Mouse (Mus musculus): ENCODE data around the gene Rabep2. TPM values are rescaled to one million over a fixed set of nuclear protein-coding genes. Genes with fewer than 3 reads are reported as not detected.
"Not testable (repeated sequence)": the region's sequence is repeated elsewhere in the genome, so short reads cannot be mapped to it uniquely, and the experiment has no call there.

The Rabep2 gene
- polyA plus RNA-seq, 1 experiment from 2014 or later = 6.3 TPM

DNA sequence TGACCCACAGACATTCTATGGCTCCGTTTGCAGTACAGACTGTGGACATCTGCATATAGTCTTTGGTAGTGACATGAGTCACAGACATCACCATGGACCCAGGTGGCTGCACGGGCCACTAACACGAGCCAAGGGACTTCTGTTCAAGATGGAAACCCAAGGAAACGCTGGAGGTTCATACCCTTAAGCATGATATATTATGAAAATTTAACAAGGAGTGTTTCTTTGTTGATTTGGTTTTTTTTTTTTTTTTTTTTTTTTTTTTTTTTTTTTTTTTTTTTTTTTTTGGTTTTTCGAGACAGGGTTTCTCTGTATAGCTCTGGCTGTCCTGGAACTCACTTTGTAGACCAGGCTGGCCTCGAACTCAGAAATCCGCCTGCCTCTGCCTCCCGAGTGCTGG lies 26.0 kb upstream of the Rabep2 start:
- H3K4me3 ChIP-seq (ENCODE audit: low read depth, low read length); H3K9ac ChIP-seq (ENCODE audit: low read depth, low read length); ATAC-seq (ENCODE audit: low read depth); H3K4me2 ChIP-seq (ENCODE audit: low read depth, low read length); H3K4me1 ChIP-seq (ENCODE audit: control insufficient read depth, low read depth, low read length); H3K36me3 ChIP-seq (ENCODE audit: control insufficient read depth, insufficient read depth); H3K9me3 ChIP-seq (replicated peaks; ENCODE audit: control insufficient read depth, low read length); H3K27ac ChIP-seq (ENCODE audit: low read length); H3K27me3 ChIP-seq (ENCODE audit: control insufficient read depth, insufficient read depth, low read depth, low read length): not testable (repeated sequence)
- 62% methylated on average over 7 of the region's 8 CpGs for WGBS (ENCODE audit: insufficient replicate concordance)

DNA sequence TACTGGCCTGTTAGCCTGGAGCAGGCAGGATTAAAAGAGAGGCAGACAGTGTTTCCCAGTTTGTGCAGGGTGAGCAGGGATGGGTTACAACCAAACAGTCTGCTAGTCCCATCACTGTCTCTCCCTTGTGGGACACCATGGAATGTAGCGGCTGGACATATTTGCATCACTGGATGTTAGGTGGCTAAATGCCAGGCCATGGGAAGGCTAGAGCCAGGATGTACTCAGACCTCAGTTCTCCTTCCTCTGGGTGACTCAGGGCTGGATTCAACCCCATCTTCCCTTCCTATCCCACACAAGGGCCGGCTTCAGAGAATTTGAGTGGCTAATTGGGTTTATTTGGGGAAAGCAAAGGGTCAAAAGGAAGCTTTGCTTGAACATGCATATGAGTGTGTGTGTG lies 19.9 kb upstream of the Rabep2 start:
- no peaks in the 10 kb centered on the region for H3K36me3 ChIP-seq (ENCODE audit: control insufficient read depth, insufficient read depth)
- no peak overlapping the region for H3K4me2 ChIP-seq (ENCODE audit: low read depth, low read length)
- 63% methylated on average over 2 of the region's 2 CpGs for WGBS (ENCODE audit: insufficient replicate concordance)
- H3K9ac ChIP-seq (ENCODE audit: low read depth, low read length) = no peak overlapping the region
- H3K27ac ChIP-seq (ENCODE audit: low read length) = no peak overlapping the region
- no peaks in the 10 kb centered on the region for H3K9me3 ChIP-seq (replicated peaks; ENCODE audit: control insufficient read depth, low read length)
- ATAC-seq (ENCODE audit: low read depth) = no peak
- no peak overlapping the region for H3K4me3 ChIP-seq (ENCODE audit: low read depth, low read length)
- H3K4me1 ChIP-seq (ENCODE audit: control insufficient read depth, low read depth, low read length) = no peaks in the 10 kb centered on the region
- no peaks in the 10 kb centered on the region; the same call in 1 of the 2 replicates for H3K27me3 ChIP-seq (ENCODE audit: control insufficient read depth, insufficient read depth, low read depth, low read length)

DNA sequence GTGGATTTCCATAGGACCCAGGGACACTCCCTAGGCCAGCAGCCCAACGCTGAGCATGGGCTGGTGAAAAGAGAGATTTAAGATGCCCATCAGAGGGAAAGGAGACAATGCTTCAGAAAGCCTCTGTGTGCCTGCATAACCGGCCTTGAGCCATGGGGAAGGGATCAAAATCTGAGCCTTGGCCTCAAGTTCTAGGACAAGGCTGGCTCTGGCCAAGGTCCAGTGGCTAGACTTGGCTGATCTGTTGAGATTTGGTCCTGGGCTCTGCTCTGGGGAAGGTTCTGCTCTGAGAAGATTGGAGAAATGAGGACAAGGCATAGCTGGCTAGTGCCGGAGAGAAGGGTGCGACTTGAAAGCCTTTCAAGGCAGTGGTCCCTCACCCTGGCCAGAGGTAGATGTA lies 17.5 kb upstream of the Rabep2 start:
- no peaks in the 10 kb centered on the region; the same call in 1 of the 2 replicates for H3K27me3 ChIP-seq (ENCODE audit: control insufficient read depth, insufficient read depth, low read depth, low read length)
- H3K9me3 ChIP-seq (replicated peaks; ENCODE audit: control insufficient read depth, low read length) = no peaks in the 10 kb centered on the region
- no peak overlapping the region for H3K9ac ChIP-seq (ENCODE audit: low read depth, low read length)
- H3K4me1 ChIP-seq (ENCODE audit: control insufficient read depth, low read depth, low read length) = no peaks in the 10 kb centered on the region
- no peaks in the 10 kb centered on the region for H3K36me3 ChIP-seq (ENCODE audit: control insufficient read depth, insufficient read depth)
- no peak overlapping the region for H3K4me3 ChIP-seq (ENCODE audit: low read depth, low read length)
- H3K4me2 ChIP-seq (ENCODE audit: low read depth, low read length) = no peak overlapping the region
- no peak for ATAC-seq (ENCODE audit: low read depth)
- H3K27ac ChIP-seq (ENCODE audit: low read length) = no peak overlapping the region
- WGBS (ENCODE audit: insufficient replicate concordance) = 75% methylated on average over 4 of the region's 4 CpGs

DNA sequence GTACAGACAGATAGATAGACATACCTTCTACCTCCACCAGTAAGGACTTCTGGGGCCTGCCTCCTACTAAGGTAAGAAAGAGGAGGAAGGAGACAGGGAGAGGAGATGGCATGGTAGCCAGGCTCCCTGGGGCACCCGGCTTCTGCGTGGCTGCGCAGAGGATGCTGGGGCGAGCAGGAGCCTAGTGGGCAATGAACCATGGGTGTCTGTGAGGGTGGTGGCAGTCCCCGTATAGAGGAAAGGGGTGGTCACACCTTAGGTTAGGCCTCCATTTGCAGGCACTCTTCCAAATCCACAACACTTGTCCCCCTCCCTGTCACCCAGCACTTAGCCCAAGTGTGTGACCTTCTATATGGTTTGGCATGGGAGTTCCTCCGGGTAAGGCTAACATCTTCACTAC lies 13.8 kb upstream of the Rabep2 start, which contains the start of gene Cd19:
TSS of gene Cd19 (minus strand) at position 165 of the 400 bp plus-strand sequence.
- WGBS (ENCODE audit: insufficient replicate concordance) = 77% methylated on average over 6 of the region's 6 CpGs
- H3K27me3 ChIP-seq (ENCODE audit: control insufficient read depth, insufficient read depth, low read depth, low read length) = no peaks in the 10 kb centered on the region; the same call in 1 of the 2 replicates
- H3K4me1 ChIP-seq (ENCODE audit: control insufficient read depth, low read depth, low read length) = no peaks in the 10 kb centered on the region
- no peak within 1 kb of the TSS for H3K4me3 ChIP-seq (ENCODE audit: low read depth, low read length)
- H3K9me3 ChIP-seq (replicated peaks; ENCODE audit: control insufficient read depth, low read length) = no peaks in the 10 kb centered on the region
- no peak within 1 kb of the TSS for H3K27ac ChIP-seq (ENCODE audit: low read length)
- no peak for ATAC-seq (ENCODE audit: low read depth)
- H3K9ac ChIP-seq (ENCODE audit: low read depth, low read length) = no peak within 1 kb of the TSS
- no peak within 1 kb of the TSS for H3K4me2 ChIP-seq (ENCODE audit: low read depth, low read length)
- H3K36me3 ChIP-seq (ENCODE audit: control insufficient read depth, insufficient read depth) = no peaks in the 10 kb centered on the region

DNA sequence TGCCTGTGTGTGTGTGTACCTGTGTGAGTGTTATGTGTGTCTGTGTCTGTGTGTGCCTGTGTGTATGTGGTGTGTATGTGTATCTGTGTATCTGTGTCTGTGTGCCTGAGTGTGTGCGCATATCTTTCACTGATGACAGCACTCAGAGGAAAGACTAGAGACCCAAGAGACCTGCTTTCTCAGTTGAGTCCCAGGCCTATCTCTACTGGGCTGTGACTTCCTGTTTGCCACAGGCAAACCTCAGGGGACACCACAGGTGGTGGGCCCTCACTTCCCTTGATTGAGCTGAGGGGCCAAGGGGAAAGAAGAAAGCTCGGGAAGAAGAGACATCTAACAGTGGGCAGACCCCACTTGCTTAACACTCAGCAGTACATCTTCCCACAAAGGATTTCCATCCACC lies 11.9 kb upstream of the Rabep2 start:
- WGBS (ENCODE audit: insufficient replicate concordance) = 21% methylated on average over 2 of the region's 2 CpGs

DNA sequence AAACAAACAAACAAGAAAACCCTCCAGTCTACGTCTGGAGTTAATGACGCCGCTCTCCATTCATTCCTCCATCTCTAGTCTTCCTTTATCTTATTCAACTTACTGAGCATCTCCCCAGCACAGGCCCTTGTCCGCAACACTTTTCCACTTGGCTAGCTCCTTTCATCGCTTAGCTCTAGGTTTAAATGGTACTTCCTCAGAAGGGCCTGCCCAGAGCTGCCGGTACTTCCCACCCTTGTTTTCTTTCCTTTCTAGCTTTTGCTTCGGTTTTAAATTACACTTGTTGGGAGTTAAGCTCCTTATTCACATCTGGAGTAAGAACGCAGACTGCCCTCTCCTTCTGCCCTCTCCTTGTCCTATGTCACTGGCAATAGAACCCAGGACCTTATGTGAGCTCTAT lies 11.5 kb upstream of the Rabep2 start:
- no peak for ATAC-seq (ENCODE audit: low read depth)

More for the DNA sequence above, 11.9 kb upstream of the Rabep2 start:
- Histone ChIP-seq H3K4me3 (ENCODE audit: low read depth, low read length) (no peak overlapping the region), H3K27ac (ENCODE audit: low read length) (no peak overlapping the region), H3K4me1 (ENCODE audit: control insufficient read depth, low read depth, low read length) (no peaks in the 10 kb centered on the region), H3K36me3 (ENCODE audit: control insufficient read depth, insufficient read depth) (no peaks in the 10 kb centered on the region), H3K4me2 (ENCODE audit: low read depth, low read length) (no peak overlapping the region), H3K9ac (ENCODE audit: low read depth, low read length) (no peak overlapping the region), H3K9me3 (replicated peaks; ENCODE audit: control insufficient read depth, low read length) (no peaks in the 10 kb centered on the region), H3K27me3 (ENCODE audit: control insufficient read depth, insufficient read depth, low read depth, low read length) (no peaks in the 10 kb centered on the region)
- ATAC-seq (ENCODE audit: low read depth) = peak; percentile 16; the same call in 1 of the 2 replicates

DNA sequence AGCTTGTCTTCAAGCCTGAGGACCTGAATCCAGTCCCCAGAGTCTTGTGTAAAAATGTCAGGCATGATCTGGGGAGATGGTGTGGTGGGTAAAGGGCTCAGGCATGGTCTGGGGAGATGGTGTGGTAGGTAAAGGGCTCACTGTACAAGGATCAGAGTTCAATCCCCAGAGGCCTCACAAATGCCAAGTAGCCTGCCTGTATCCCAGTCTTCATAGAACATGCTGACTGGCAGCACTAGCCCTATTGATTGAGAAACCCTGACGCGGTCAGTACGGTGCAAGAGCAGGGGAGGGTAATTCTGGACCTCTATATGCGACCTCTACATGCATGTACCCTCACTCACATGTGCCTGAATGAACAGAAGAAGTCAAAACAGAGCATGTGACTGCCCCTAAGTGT lies 11.0 kb upstream of the Rabep2 start:
- no peak for ATAC-seq (ENCODE audit: low read depth)
- 75% methylated on average over 4 of the region's 4 CpGs for WGBS (ENCODE audit: insufficient replicate concordance)
- Histone ChIP-seq H3K4me2 (ENCODE audit: low read depth, low read length) (no peak overlapping the region), H3K9me3 (replicated peaks; ENCODE audit: control insufficient read depth, low read length) (no peaks in the 10 kb centered on the region), H3K36me3 (ENCODE audit: control insufficient read depth, insufficient read depth) (no peaks in the 10 kb centered on the region), H3K4me3 (ENCODE audit: low read depth, low read length) (no peak overlapping the region), H3K27me3 (ENCODE audit: control insufficient read depth, insufficient read depth, low read depth, low read length) (no peaks in the 10 kb centered on the region), H3K4me1 (ENCODE audit: control insufficient read depth, low read depth, low read length) (no peaks in the 10 kb centered on the region), H3K9ac (ENCODE audit: low read depth, low read length) (no peak overlapping the region), H3K27ac (ENCODE audit: low read length) (no peak overlapping the region)

More for the DNA sequence above, 11.5 kb upstream of the Rabep2 start:
- no peaks in the 10 kb centered on the region for H3K36me3 ChIP-seq (ENCODE audit: control insufficient read depth, insufficient read depth)
- no peaks in the 10 kb centered on the region for H3K27me3 ChIP-seq (ENCODE audit: control insufficient read depth, insufficient read depth, low read depth, low read length)
- H3K4me2 ChIP-seq (ENCODE audit: low read depth, low read length) = no peak overlapping the region
- no peak overlapping the region for H3K4me3 ChIP-seq (ENCODE audit: low read depth, low read length)
- H3K9me3 ChIP-seq (replicated peaks; ENCODE audit: control insufficient read depth, low read length) = no peaks in the 10 kb centered on the region
- no peaks in the 10 kb centered on the region for H3K4me1 ChIP-seq (ENCODE audit: control insufficient read depth, low read depth, low read length)
- no peak overlapping the region for H3K9ac ChIP-seq (ENCODE audit: low read depth, low read length)
- H3K27ac ChIP-seq (ENCODE audit: low read length) = no peak overlapping the region
- 43% methylated on average over 8 of the region's 8 CpGs for WGBS (ENCODE audit: insufficient replicate concordance)

DNA sequence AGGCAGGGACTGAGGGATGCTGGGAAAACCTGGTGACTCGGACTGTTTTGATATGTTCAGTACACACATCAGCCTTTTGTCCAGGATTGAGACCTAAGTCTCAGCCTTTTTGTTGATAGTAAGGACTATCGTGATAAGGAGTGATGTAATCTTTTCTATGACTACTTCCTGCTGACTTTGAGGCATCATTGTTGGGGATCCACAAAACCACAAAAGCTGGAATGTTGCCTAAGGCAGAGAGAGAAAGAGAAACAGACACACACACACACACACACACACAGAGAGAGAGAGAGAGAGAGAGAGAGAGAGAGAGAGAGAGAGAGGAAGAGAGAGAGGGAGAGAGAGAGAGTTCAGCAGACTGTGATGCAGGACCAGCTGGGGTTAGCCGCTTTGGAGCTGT lies 10.1 kb upstream of the Rabep2 start:
- Histone ChIP-seq H3K4me1 (ENCODE audit: control insufficient read depth, low read depth, low read length) (no peaks in the 10 kb centered on the region), H3K9me3 (replicated peaks; ENCODE audit: control insufficient read depth, low read length) (no peaks in the 10 kb centered on the region), H3K36me3 (ENCODE audit: control insufficient read depth, insufficient read depth) (no peaks in the 10 kb centered on the region), H3K4me3 (ENCODE audit: low read depth, low read length) (no peak overlapping the region), H3K27me3 (ENCODE audit: control insufficient read depth, insufficient read depth, low read depth, low read length) (no peaks in the 10 kb centered on the region), H3K9ac (ENCODE audit: low read depth, low read length) (no peak overlapping the region), H3K27ac (ENCODE audit: low read length) (no peak overlapping the region), H3K4me2 (ENCODE audit: low read depth, low read length) (no peak overlapping the region)
- no peak for ATAC-seq (ENCODE audit: low read depth)
- 41% methylated on average over 3 of the region's 3 CpGs for WGBS (ENCODE audit: insufficient replicate concordance)

DNA sequence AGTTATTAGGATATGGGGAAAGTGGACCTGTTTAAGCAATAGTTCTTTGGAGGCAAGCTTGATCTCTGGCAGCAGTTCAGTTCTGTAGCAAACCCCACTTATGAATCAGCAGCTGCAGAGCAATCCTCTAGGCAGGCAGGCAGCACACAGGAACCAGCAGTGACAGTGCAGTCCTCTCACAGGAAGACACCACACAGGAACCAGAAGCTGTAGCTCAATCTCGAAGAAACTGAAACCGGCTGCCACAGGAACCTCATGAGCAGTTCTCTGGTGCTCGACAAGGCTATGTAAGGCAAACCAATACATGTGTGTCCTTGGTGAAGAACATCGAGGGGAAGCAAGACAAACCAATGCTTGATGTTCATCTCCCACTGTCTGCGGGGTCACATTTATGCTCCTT lies 6.8 kb upstream of the Rabep2 start:
- ATAC-seq (ENCODE audit: low read depth) = no peak
- 60% methylated on average over 5 of the region's 5 CpGs for WGBS (ENCODE audit: insufficient replicate concordance)
- H3K4me1 ChIP-seq (ENCODE audit: control insufficient read depth, low read depth, low read length) = no peaks in the 10 kb centered on the region

More for the DNA sequence above, 6.8 kb upstream of the Rabep2 start:
- no peak overlapping the region for H3K27ac ChIP-seq (ENCODE audit: low read length)
- H3K9me3 ChIP-seq (replicated peaks; ENCODE audit: control insufficient read depth, low read length) = no peaks in the 10 kb centered on the region
- H3K27me3 ChIP-seq (ENCODE audit: control insufficient read depth, insufficient read depth, low read depth, low read length) = no peaks in the 10 kb centered on the region
- H3K36me3 ChIP-seq (ENCODE audit: control insufficient read depth, insufficient read depth) = no peaks in the 10 kb centered on the region
- H3K4me2 ChIP-seq (ENCODE audit: low read depth, low read length) = no peak overlapping the region
- H3K9ac ChIP-seq (ENCODE audit: low read depth, low read length) = no peak overlapping the region
- H3K4me3 ChIP-seq (ENCODE audit: low read depth, low read length) = no peak overlapping the region
